Comparison of ENCODE assay signal across 15 mouse cellular contexts in genomic region chr16:21837694-21838093, GRCm38 (mm10).
"Had no signal": no experiment of that assay in that cellular context is flagged by ENCODE, and none has a peak within 500 bp of the region (broad histone marks: within the 10 kb centered on the region; RNA-seq: fewer than 3 reads in every experiment).

No protein-coding gene starts in this region.

- H3K9me3 ChIP-seq: neural tube, embryonic 12.5 days; neural tube, embryonic 13.5 days; neural tube, embryonic 15.5 days; stomach, embryonic 15.5 days had no signal

- H3K36me3 ChIP-seq: neural tube, embryonic 12.5 days; neural tube, embryonic 13.5 days; neural tube, embryonic 15.5 days; stomach, embryonic 15.5 days had no signal

- H3K4me1 ChIP-seq: neural tube, embryonic 12.5 days; stomach, embryonic 15.5 days had no signal

- H3K27me3 ChIP-seq: neural tube, embryonic 12.5 days; neural tube, embryonic 13.5 days; neural tube, embryonic 15.5 days; stomach, embryonic 15.5 days had no signal

- H3K27ac ChIP-seq: neural tube, embryonic 12.5 days; neural tube, embryonic 13.5 days; neural tube, embryonic 15.5 days; stomach, embryonic 15.5 days; stomach, postnatal 0 days had no signal

- H3K4me2 ChIP-seq: neural tube, embryonic 12.5 days; neural tube, embryonic 13.5 days; neural tube, embryonic 15.5 days; stomach, embryonic 15.5 days had no signal

- DNase-seq: retina, postnatal 1 day; right cerebral cortex, postnatal 14 days; right cerebral cortex, postnatal 25 days; right cerebral cortex, postnatal 4 days; spleen, adult 18-20 months; thymus, adult 18-20 months; thymus, adult 2 months; thymus, postnatal 14 days; thymus, postnatal 25 days; thymus, postnatal 36 days had no signal

- H3K9ac ChIP-seq: neural tube, embryonic 12.5 days; neural tube, embryonic 13.5 days; neural tube, embryonic 15.5 days; stomach, embryonic 15.5 days had no signal

- H3K4me3 ChIP-seq: neural tube, embryonic 12.5 days; neural tube, embryonic 13.5 days; neural tube, embryonic 15.5 days; stomach, embryonic 15.5 days had no signal
